Mouse (Mus musculus) lung, adult 2 months (tissue): ENCODE measurements around the gene Rgp1.

ENCODE experiments used
- CTCF ChIP-seq: fragments of 200-500 bp; IDR thresholded peaks from 2 replicates; pipeline ENCODE4 v1.5.1; 2011; ENCODE audit warnings: mild to moderate bottlenecking, low read length, control low read depth; ENCODE audit not compliant: insufficient read depth
- POLR2A ChIP-seq: fragments of 200-500 bp; IDR thresholded peaks from 2 replicates; pipeline ENCODE4 v1.6.1; 2011; ENCODE audit warnings: low read depth, mild to moderate bottlenecking, control low read depth, low read length, borderline replicate concordance; ENCODE audit errors: extremely low read depth

GRCm38 (mm10) chr4:43634621-43635374 lies 56.3 kb downstream of the Rgp1 start:
- TF ChIP-seq CTCF: no peak
- TF ChIP-seq POLR2A: no peak
